Mouse (Mus musculus) heart, embryonic 15.5 days (tissue): Measurements from ENCODE around the gene Gab2. TPM values are rescaled to one million over a fixed set of nuclear protein-coding genes. Genes with fewer than 3 reads are reported as not detected.

Experiments used
- ATAC-seq: fragments of 200-750 bp; cut with Nextera tagmentation; replicated peaks from 2 replicates; pipeline ENCODE4 v1.8.0; 2017; ENCODE audit warnings: low read depth, moderate TSS enrichment; ENCODE audit not compliant: insufficient number of reproducible peaks, insufficient read depth, low FRiP score
- H3K27ac ChIP-seq: fragments of 300-500 bp; sonication (generic); 2 replicates; pipeline ENCODE4 v1.5.1; 2015; ENCODE audit warnings: mild to moderate bottlenecking, inconsistent platforms
- H3K27me3 ChIP-seq: fragments of 300-500 bp; sonication (generic); 2 replicates; pipeline ENCODE4 v1.6.1; 2015; ENCODE audit warnings: inconsistent platforms
- H3K36me3 ChIP-seq: fragments of 300-500 bp; sonication (generic); 2 replicates; pipeline ENCODE4 v1.6.1; 2015; ENCODE audit warnings: mild to moderate bottlenecking, inconsistent platforms
- H3K4me1 ChIP-seq: fragments of 300-500 bp; sonication (generic); replicated peaks from 2 replicates; pipeline ENCODE4 v1.6.1; 2015; ENCODE audit warnings: inconsistent platforms
- H3K4me2 ChIP-seq: fragments of 300-500 bp; sonication (generic); 2 replicates; pipeline ENCODE4 v1.6.1; 2015; ENCODE audit warnings: inconsistent platforms, mild to moderate bottlenecking, moderate library complexity
- H3K4me3 ChIP-seq: fragments of 300-500 bp; sonication (generic); 2 replicates; pipeline ENCODE4 v1.5.1; 2015; ENCODE audit warnings: mild to moderate bottlenecking, inconsistent platforms
- H3K9ac ChIP-seq: fragments of 300-500 bp; sonication (generic); 2 replicates; pipeline ENCODE4 v1.6.1; 2015; ENCODE audit warnings: mild to moderate bottlenecking, inconsistent platforms
- H3K9me3 ChIP-seq: fragments of 300-500 bp; sonication (generic); replicated peaks from 2 replicates; pipeline ENCODE4 v1.6.1; 2016; ENCODE audit warnings: inconsistent platforms
- WGBS: fragments of 180-500 bp; shearing (Covaris S2); methylation state at CpG from one replicate; pipeline ENCODE4 v1.1.7; 2015; ENCODE audit warnings: mixed read lengths; 5-methylcytosine and 5-hydroxymethylcytosine counted together
- polyA plus RNA-seq: library from polyadenylated mRNA; unstranded; fragments of >200 nt; fragmentation: Nextera tagmentation; extraction: Ambion mirVana; gene quantifications from 2 replicates; pipeline ENCODE4 v1.2.1, GENCODE M21; 2015

Gab2 gene
- polyA plus RNA-seq, 1 experiment from 2014 or later: 6.1 TPM

DNA sequence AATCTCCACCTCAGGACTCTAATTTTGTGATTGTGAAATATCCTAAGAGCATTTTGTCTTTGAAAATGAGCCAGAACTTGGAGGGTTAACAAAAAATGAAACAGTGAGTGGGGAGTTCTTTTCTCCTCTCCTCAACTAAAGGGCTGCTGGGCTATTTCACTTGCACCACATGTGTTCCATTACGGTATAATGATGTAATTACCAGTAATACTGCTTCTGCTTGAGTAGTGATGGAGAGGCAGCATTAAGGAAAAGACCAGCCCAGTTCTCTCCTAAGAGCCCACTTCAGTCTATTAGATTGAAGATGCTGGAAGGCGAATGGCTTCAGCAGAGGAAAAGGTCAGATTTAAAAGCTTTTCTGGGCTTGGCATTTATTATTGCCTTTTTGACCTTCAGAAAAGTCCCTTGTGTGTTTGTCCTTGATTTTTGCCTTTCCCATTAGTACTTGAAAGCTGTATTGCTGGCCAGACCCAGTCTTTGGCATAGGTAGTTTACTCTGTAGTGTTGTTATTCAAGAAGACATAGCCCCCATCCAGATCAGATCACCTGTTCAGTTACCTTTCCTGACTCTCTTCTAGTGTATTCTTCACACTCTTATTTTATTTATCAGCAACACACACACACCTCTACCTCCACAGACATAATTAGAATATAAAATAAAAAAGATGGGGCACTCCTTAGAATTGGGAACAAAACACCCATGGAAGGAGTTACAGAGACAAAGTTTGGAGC lies 69.9 kb downstream of the Gab2 start:
- Histone ChIP-seq H3K27ac (no peak overlapping the region), H3K4me2 (no peak overlapping the region), H3K27me3 (no peaks in the 10 kb centered on the region), H3K9ac (no peak overlapping the region), H3K9me3 (no peaks in the 10 kb centered on the region), H3K4me1 (peaks cover 8% of the 10 kb centered on the region; the same call in 1 of the 2 replicates), H3K4me3 (no peak overlapping the region), H3K36me3 (no peaks in the 10 kb centered on the region)
- ATAC-seq: no peak
- WGBS: 69% methylated on average over 2 of the region's 2 CpGs

DNA sequence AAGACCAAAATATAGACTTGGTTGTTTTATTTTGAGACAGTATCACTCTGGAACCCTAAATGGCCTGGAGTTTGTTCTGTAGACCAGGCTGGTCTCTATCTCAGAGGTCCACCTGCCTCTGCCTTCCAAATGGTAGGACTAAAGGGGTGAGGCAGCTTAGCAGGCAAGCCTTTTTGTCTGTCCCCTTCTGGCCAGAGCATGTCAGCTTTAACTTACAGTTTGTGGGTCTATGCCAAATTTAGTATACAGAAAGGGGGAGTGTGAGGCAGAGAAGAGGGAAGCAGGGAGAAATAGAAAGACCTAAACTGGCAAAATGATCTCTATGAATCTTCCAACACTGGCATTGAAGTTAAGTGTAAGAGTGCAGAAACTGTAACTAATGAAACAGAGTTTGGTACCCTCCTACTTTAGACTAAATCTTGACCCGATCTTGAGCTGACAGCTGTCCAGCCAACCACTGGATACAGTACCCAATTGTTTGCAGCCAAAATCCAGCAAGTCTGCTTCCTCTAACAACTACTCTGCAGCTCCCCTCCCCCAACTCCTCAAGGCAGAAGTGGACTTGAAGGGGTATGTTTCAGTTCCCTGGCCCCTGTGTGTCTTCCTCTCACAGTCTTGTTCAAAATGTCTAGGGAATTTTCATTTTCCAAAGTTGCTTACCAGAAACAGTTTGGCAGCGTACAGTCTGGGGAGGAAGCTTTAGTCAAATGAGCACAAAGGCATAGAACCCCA lies 73.5 kb downstream of the Gab2 start:
- Histone ChIP-seq H3K27me3 (no peaks in the 10 kb centered on the region), H3K9ac (no peak overlapping the region), H3K9me3 (no peaks in the 10 kb centered on the region), H3K4me1 (peaks cover 8% of the 10 kb centered on the region; the same call in 1 of the 2 replicates), H3K36me3 (no peaks in the 10 kb centered on the region), H3K4me3 (no peak overlapping the region), H3K4me2 (no peak overlapping the region), H3K27ac (no peak overlapping the region)
- 62% methylated on average over 2 of the region's 2 CpGs for WGBS
- ATAC-seq: no peak

GRCm38 (mm10) chr7:97164261-97164660 lies 82.9 kb downstream of the Gab2 start:
- no peak overlapping the region for H3K4me3 ChIP-seq
- 79% methylated on average over 1 of the region's 1 CpGs for WGBS

DNA sequence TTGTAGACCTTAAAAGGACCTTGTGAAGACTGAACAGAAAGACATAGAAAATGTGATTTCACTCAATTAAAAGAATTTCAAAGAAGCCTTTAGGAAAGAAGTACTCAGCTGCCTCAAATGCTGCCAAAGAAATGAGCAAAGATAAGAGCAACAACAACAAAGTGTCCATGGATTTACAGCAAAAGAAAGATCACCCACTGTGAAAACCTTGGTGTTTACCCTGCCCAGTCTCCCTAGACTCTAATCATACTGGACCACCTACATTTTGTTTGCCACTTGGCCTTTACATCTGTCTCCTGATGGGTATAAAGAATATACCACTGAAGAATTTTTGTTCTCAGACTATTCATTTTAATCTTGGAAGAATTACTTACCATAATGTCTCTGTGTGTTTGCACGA lies 89.7 kb downstream of the Gab2 start:
- H3K4me3 ChIP-seq: no peak overlapping the region
- no peaks in the 10 kb centered on the region for H3K36me3 ChIP-seq
- H3K27me3 ChIP-seq: no peaks in the 10 kb centered on the region
- H3K4me1 ChIP-seq: peaks cover 17% of the 10 kb centered on the region
- peak overlapping the region; percentile 59; the same call in 1 of the 2 replicates for H3K27ac ChIP-seq
- no peak overlapping the region for H3K9ac ChIP-seq
- ATAC-seq: no peak
- no peaks in the 10 kb centered on the region for H3K9me3 ChIP-seq
- WGBS: 88% methylated on average over 1 of the region's 1 CpGs
- no peak overlapping the region for H3K4me2 ChIP-seq

More at GRCm38 (mm10) chr7:97164261-97164660, 82.9 kb downstream of the Gab2 start:
- no peak for ATAC-seq
- Histone ChIP-seq H3K27me3 (no peaks in the 10 kb centered on the region), H3K9me3 (no peaks in the 10 kb centered on the region), H3K9ac (no peak overlapping the region), H3K4me1 (peaks cover 4% of the 10 kb centered on the region; the same call in 1 of the 2 replicates), H3K36me3 (no peaks in the 10 kb centered on the region), H3K27ac (no peak overlapping the region), H3K4me2 (no peak overlapping the region)

DNA sequence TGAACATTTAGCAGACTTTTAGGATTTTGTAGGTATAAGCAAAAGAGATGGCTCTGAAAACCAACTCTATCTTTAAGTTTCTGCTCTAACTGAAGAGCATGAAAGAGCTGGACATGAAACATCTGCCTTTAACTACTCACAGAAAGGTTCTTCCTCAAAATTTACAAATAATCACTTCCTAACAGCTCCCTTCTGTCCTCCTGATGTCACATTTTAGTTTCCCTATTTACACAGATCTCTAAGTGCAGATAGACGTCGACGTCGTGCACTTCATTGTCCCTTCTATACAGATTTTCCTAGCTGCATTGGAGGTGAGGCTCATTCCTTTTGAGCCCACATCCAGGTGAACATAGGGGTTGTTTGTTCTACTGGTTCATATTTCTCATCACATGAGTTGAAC lies 90.3 kb downstream of the Gab2 start:
- no peak for ATAC-seq
- Histone ChIP-seq H3K4me1 (peaks cover 17% of the 10 kb centered on the region), H3K27me3 (no peaks in the 10 kb centered on the region), H3K4me3 (no peak overlapping the region), H3K9ac (no peak overlapping the region), H3K4me2 (peak overlapping the region; percentile 14; the same call in 1 of the 2 replicates), H3K9me3 (no peaks in the 10 kb centered on the region), H3K27ac (peak overlapping the region; percentile 59), H3K36me3 (no peaks in the 10 kb centered on the region)
- 42% methylated on average over 4 of the region's 4 CpGs for WGBS

DNA sequence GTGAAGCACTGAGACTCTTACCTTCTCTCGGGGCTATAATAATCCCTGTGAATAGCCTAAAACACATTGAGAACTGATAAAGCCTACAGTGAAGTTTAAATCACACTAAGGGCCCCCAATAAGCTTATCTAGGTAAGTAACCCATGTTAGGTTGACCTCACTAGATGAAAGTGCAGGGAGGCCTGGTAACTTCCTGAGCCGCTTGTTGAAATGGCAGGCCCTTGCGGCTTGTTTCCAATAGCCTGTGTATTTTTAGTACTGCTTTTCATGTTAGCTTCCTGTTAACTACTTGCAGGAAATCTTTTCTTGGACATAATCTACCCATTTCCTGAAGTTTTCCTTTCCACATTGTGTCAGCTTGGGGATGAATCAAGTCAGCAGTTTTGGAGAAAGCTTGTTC lies 90.7 kb downstream of the Gab2 start:
- Histone ChIP-seq H3K9me3 (no peaks in the 10 kb centered on the region), H3K9ac (no peak overlapping the region), H3K4me2 (peak overlapping the region; percentile 14; the same call in 1 of the 2 replicates), H3K36me3 (no peaks in the 10 kb centered on the region), H3K27ac (peak overlapping the region; percentile 59), H3K4me3 (no peak overlapping the region), H3K27me3 (no peaks in the 10 kb centered on the region), H3K4me1 (peaks cover 17% of the 10 kb centered on the region)
- 16% methylated on average over 3 of the region's 3 CpGs for WGBS
- ATAC-seq: no peak

- no peaks in the 10 kb centered on the region for H3K27me3 ChIP-seq
- no peak overlapping the region for H3K9ac ChIP-seq
- H3K4me2 ChIP-seq: no peak overlapping the region
- H3K4me1 ChIP-seq: peaks cover 10% of the 10 kb centered on the region
- H3K9me3 ChIP-seq: no peaks in the 10 kb centered on the region
- H3K4me3 ChIP-seq: no peak overlapping the region
- no peak for ATAC-seq
- H3K27ac ChIP-seq: no peak overlapping the region
- WGBS: 73% methylated on average over 1 of the region's 1 CpGs
- H3K36me3 ChIP-seq: no peaks in the 10 kb centered on the region
Measured at GRCm38 (mm10) chr7:97181931-97182330, 100.5 kb downstream of the Gab2 start.

GRCm38 (mm10) chr7:97183426-97183825 lies 102.0 kb downstream of the Gab2 start:
- Histone ChIP-seq H3K9ac (no peak overlapping the region), H3K4me3 (no peak overlapping the region), H3K36me3 (no peaks in the 10 kb centered on the region), H3K4me2 (no peak overlapping the region), H3K9me3 (no peaks in the 10 kb centered on the region), H3K27ac (no peak overlapping the region), H3K27me3 (no peaks in the 10 kb centered on the region), H3K4me1 (peaks cover 12% of the 10 kb centered on the region)
- no peak for ATAC-seq
- WGBS: 43% methylated on average over 4 of the region's 4 CpGs

DNA sequence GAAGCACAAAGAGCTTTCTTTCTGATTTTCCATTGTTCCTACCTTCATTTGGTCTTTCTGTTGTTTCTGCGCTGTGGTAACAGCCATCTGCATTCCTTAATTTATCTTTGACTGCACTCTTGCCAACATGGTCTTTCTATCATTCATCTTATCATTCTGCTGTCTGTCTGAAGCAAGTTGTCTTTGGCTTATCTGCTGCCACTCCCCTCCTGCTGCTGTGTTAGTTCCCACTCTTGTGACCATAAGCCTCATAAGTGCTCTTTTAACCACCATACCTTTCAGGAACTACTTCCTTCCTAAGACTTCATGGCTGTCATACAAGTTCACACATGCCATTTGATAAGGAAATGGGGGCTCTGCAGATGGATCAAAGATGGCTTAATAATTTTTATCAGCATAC lies 102.6 kb downstream of the Gab2 start:
- H3K9me3 ChIP-seq: no peaks in the 10 kb centered on the region
- H3K27me3 ChIP-seq: no peaks in the 10 kb centered on the region
- H3K4me3 ChIP-seq: no peak overlapping the region
- 27% methylated on average over 1 of the region's 1 CpGs for WGBS
- no peak for ATAC-seq
- no peak overlapping the region for H3K27ac ChIP-seq
- H3K36me3 ChIP-seq: no peaks in the 10 kb centered on the region
- H3K4me2 ChIP-seq: no peak overlapping the region
- H3K4me1 ChIP-seq: peaks cover 14% of the 10 kb centered on the region
- no peak overlapping the region for H3K9ac ChIP-seq

GRCm38 (mm10) chr7:97187387-97188081 lies 106.1 kb downstream of the Gab2 start:
- no peak overlapping the region for H3K4me2 ChIP-seq
- peaks cover 19% of the 10 kb centered on the region for H3K4me1 ChIP-seq
- no peak for ATAC-seq
- 96% methylated on average over 2 of the region's 2 CpGs for WGBS
- H3K9ac ChIP-seq: no peak overlapping the region
- H3K4me3 ChIP-seq: no peak overlapping the region
- H3K27ac ChIP-seq: no peak overlapping the region
- no peaks in the 10 kb centered on the region for H3K36me3 ChIP-seq
- no peaks in the 10 kb centered on the region for H3K27me3 ChIP-seq
- no peaks in the 10 kb centered on the region for H3K9me3 ChIP-seq

DNA sequence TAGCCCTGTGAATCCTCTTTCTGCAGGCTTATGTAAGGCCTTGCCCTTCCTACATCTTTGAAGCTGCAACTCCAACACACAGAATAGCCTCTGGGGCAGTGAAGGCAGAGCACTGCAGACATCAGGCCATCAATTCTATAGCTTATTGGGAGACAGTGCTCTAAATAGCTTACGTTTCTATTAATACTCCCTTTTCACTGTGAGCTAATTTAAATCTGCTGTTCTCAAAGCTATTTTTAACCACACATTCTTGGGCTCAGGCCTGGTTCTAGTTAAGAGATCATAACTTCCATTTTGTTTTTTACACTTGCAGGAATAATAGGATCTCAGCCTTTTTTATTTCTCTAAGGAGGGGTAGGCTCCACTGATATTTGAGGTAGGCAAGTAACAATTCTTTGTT lies 107.7 kb downstream of the Gab2 start:
- no peak for ATAC-seq
- no peak overlapping the region for H3K4me3 ChIP-seq
- H3K4me2 ChIP-seq: no peak overlapping the region
- peaks cover 11% of the 10 kb centered on the region for H3K4me1 ChIP-seq
- no peaks in the 10 kb centered on the region for H3K36me3 ChIP-seq
- WGBS: 32% methylated on average over 1 of the region's 1 CpGs
- no peaks in the 10 kb centered on the region for H3K9me3 ChIP-seq
- H3K27ac ChIP-seq: peak overlapping the region; percentile 55
- H3K9ac ChIP-seq: no peak overlapping the region
- no peaks in the 10 kb centered on the region for H3K27me3 ChIP-seq
